Mouse (Mus musculus): ENCODE data around the gene Rasip1.

GRCm38 (mm10) chr7:45593118-45593815, 34.0 kb upstream of the Rasip1 start:
- TF ChIP-seq CTCF (IDR thresholded peaks at IDR 0.05; ENCODE audit: low read depth) (peak; percentile 95), EP300 (IDR thresholded peaks at IDR 0.05; ENCODE audit: low read depth) (no peak)
